Mouse (Mus musculus) forebrain, embryonic 13.5 days (tissue): ENCODE measurements around the gene Fcho1. TPM values are rescaled to one million over a fixed set of nuclear protein-coding genes. Genes with fewer than 3 reads are reported as not detected.
"Not testable (repeated sequence)": the region's sequence is repeated elsewhere in the genome, so short reads cannot be mapped to it uniquely, and the experiment has no call there.

ENCODE experiments used
- ATAC-seq: fragments of 200-750 bp; cut with Nextera tagmentation; 2 replicates; pipeline ENCODE4 v1.8.0; 2017
- H3K27ac ChIP-seq: fragments of 300-500 bp; sonication (generic); 2 replicates; pipeline ENCODE4 v1.5.1; 2015; ENCODE audit warnings: inconsistent platforms, mild to moderate bottlenecking, moderate library complexity
- H3K27me3 ChIP-seq: fragments of 300-500 bp; sonication (generic); 2 replicates; pipeline ENCODE4 v1.6.1; 2015; ENCODE audit warnings: mild to moderate bottlenecking, inconsistent platforms
- H3K36me3 ChIP-seq: fragments of 300-500 bp; sonication (generic); 2 replicates; pipeline ENCODE4 v1.6.1; 2015; ENCODE audit warnings: mild to moderate bottlenecking, inconsistent platforms; ENCODE audit not compliant: poor library complexity, severe bottlenecking
- H3K4me1 ChIP-seq: fragments of 300-500 bp; sonication (generic); 2 replicates; pipeline ENCODE4 v1.6.1; 2015; ENCODE audit warnings: inconsistent platforms
- H3K4me2 ChIP-seq: fragments of 300-500 bp; sonication (generic); 2 replicates; pipeline ENCODE4 v1.6.1; 2015; ENCODE audit warnings: inconsistent platforms, mild to moderate bottlenecking, moderate library complexity
- H3K4me3 ChIP-seq: fragments of 300-500 bp; sonication (generic); 2 replicates; pipeline ENCODE4 v1.5.1; 2015; ENCODE audit warnings: mild to moderate bottlenecking, inconsistent platforms
- H3K9ac ChIP-seq: fragments of 300-500 bp; sonication (generic); 2 replicates; pipeline ENCODE4 v1.6.1; 2015; ENCODE audit warnings: mild to moderate bottlenecking, inconsistent platforms
- H3K9me3 ChIP-seq: fragments of 300-500 bp; sonication (generic); replicated peaks from 2 replicates; pipeline ENCODE4 v1.6.1; 2016; ENCODE audit warnings: inconsistent platforms
- WGBS: fragments of 180-500 bp; shearing (Covaris S2); methylation state at CpG from one replicate; pipeline ENCODE4 v1.1.7; 2015; 5-methylcytosine and 5-hydroxymethylcytosine counted together
- polyA plus RNA-seq: library from polyadenylated mRNA; unstranded; fragments of >200 nt; fragmentation: Nextera tagmentation; extraction: Ambion mirVana; gene quantifications from 2 replicates; pipeline ENCODE4 v1.2.1, GENCODE M21; 2015

Gene Fcho1
- polyA plus RNA-seq, 1 experiment from 2014 or later = 39.6 TPM

DNA sequence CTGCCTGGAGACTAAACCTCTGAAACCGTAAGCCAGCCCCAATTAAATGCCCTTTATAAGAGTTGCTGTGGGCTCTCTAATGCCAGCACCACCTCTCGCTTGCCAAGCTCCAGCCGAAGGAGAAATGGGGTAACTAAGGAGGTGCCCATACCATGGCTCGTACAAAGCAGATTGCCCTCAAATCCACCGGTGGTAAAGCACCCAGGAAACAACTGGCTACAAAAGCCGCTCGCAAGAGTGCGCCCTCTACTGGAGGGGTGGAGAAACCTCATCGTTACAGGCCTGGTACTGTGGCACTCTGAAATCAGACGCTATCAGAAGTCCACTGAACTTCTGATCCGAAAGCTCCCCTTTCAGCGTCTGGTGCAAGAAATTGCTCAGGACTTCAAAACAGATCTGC is 30.1 kb downstream of the Fcho1 start:
- H3K36me3 ChIP-seq, H3K9me3 ChIP-seq, ATAC-seq, H3K27ac ChIP-seq, H3K4me2 ChIP-seq, H3K9ac ChIP-seq, H3K4me3 ChIP-seq: not testable (repeated sequence)
- Histone ChIP-seq H3K27me3 (peaks cover 91% of the 10 kb centered on the region), H3K4me1 (peaks cover 14% of the 10 kb centered on the region)
- WGBS = 64% methylated on average over 12 of the region's 12 CpGs

GRCm38 (mm10) chr8:71693166-71694041 is 32.1 kb downstream of the Fcho1 start:
- Histone ChIP-seq H3K4me2 (peak overlapping the region; percentile 27), H3K9me3 (no peaks in the 10 kb centered on the region), H3K4me1 (peaks cover 12% of the 10 kb centered on the region), H3K9ac (no peak overlapping the region), H3K4me3 (0 out of 2 replicates have a peak overlapping the region, but pooled peaks have one; percentile 11), H3K27me3 (peaks cover 91% of the 10 kb centered on the region), H3K27ac (no peak overlapping the region), H3K36me3 (no peaks in the 10 kb centered on the region)
- WGBS = 9% methylated on average over 68 of the region's 68 CpGs
- peak; percentile 59; the same call in 1 of the 2 replicates for ATAC-seq

GRCm38 (mm10) chr8:71692509-71692908 is 33.0 kb downstream of the Fcho1 start:
- no peaks in the 10 kb centered on the region for H3K36me3 ChIP-seq
- no peak overlapping the region for H3K9ac ChIP-seq
- peaks cover 12% of the 10 kb centered on the region for H3K4me1 ChIP-seq
- peaks cover 96% of the 10 kb centered on the region for H3K27me3 ChIP-seq
- no peak overlapping the region for H3K27ac ChIP-seq
- 2% methylated on average over 30 of the region's 30 CpGs for WGBS
- H3K4me2 ChIP-seq = 0 out of 2 replicates have a peak overlapping the region, but pooled peaks have one; percentile 16
- H3K4me3 ChIP-seq = peak overlapping the region; percentile 10; the same call in 1 of the 2 replicates
- no peaks in the 10 kb centered on the region for H3K9me3 ChIP-seq
- peak; percentile 26 for ATAC-seq

GRCm38 (mm10) chr8:71689028-71689427 is 36.5 kb downstream of the Fcho1 start, which contains the start of gene Insl3:
Gene Insl3, plus strand, starts transcription at chr8:71689214.
- Histone ChIP-seq H3K9ac (no peak within 1 kb of the TSS), H3K27me3 (peaks cover 100% of the 10 kb centered on the region), H3K4me2 (no peak within 1 kb of the TSS), H3K4me3 (no peak within 1 kb of the TSS), H3K27ac (no peak within 1 kb of the TSS), H3K36me3 (no peaks in the 10 kb centered on the region), H3K4me1 (peaks cover 26% of the 10 kb centered on the region), H3K9me3 (no peaks in the 10 kb centered on the region)
- 3% methylated on average over 33 of the region's 33 CpGs for WGBS
- ATAC-seq = no peak

DNA sequence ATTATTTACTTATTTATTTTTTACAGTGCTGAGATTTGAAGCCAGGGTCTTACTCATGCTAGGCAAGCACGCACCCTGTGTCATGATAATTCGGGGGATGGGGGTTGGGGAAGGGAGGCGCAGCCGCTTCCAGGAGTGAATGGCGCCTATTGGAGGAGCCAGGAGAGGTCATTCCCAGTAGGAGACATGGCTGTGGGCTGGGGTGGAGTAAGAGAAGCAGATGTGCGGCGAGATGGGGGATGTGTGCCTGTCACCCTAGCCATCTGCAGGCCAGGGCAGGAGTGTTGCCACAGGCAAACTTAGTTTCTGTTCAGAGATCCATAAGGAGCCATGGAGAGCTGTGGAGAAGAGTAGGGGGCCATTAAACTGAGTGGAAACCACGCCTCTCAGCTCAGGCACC is 37.9 kb downstream of the Fcho1 start:
- no peaks in the 10 kb centered on the region for H3K36me3 ChIP-seq
- no peak overlapping the region for H3K27ac ChIP-seq
- no peak overlapping the region for H3K4me2 ChIP-seq
- no peak for ATAC-seq
- under 1% methylated on average over 8 of the region's 8 CpGs for WGBS
- H3K9me3 ChIP-seq = no peaks in the 10 kb centered on the region
- H3K4me3 ChIP-seq = no peak overlapping the region
- no peak overlapping the region for H3K9ac ChIP-seq
- peaks cover 17% of the 10 kb centered on the region for H3K4me1 ChIP-seq
- H3K27me3 ChIP-seq = peaks cover 100% of the 10 kb centered on the region

- H3K36me3 ChIP-seq = no peaks in the 10 kb centered on the region
- H3K4me1 ChIP-seq = peaks cover 14% of the 10 kb centered on the region
- 0 out of 2 replicates have a peak overlapping the region, but pooled peaks have one; percentile 45 for H3K9ac ChIP-seq
- peak overlapping the region; percentile 33 for H3K4me3 ChIP-seq
- peaks cover 100% of the 10 kb centered on the region for H3K27me3 ChIP-seq
- peak; percentile 62 for ATAC-seq
- H3K9me3 ChIP-seq = no peaks in the 10 kb centered on the region
- peak overlapping the region; percentile 56 for H3K4me2 ChIP-seq
- H3K27ac ChIP-seq = no peak overlapping the region
- WGBS = under 1% methylated on average over 23 of the region's 23 CpGs
Measured at GRCm38 (mm10) chr8:71686143-71686734, 39.3 kb downstream of the Fcho1 start.

DNA sequence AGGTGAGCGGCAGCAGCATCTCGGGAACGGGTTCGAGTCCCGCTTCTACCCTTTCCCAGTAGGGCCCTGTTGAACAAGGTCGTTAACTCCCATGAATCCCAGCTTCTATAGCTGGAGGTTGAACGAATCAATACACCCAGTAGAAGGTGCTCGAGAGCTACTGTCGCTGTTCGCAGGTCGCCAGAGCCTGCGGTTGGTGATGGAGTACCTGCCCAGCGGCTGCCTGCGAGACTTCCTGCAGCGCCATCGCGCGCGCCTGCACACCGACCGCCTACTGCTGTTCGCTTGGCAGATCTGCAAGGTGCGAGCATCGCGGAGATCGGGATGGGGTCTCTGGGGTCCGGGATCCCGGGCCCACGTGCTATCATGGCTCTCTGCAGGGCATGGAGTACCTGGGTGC is 39.9 kb downstream of the Fcho1 start:
- under 1% methylated on average over 28 of the region's 29 CpGs for WGBS
- Histone ChIP-seq H3K9me3 (no peaks in the 10 kb centered on the region), H3K4me1 (peaks cover 14% of the 10 kb centered on the region), H3K36me3 (no peaks in the 10 kb centered on the region), H3K27ac (no peak overlapping the region), H3K4me2 (peak overlapping the region; percentile 56), H3K4me3 (peak overlapping the region; percentile 33), H3K9ac (peak overlapping the region; percentile 45), H3K27me3 (peaks cover 100% of the 10 kb centered on the region)
- peak; percentile 41 for ATAC-seq

- Histone ChIP-seq H3K27me3 (peaks cover 100% of the 10 kb centered on the region), H3K9me3 (no peaks in the 10 kb centered on the region), H3K4me2 (no peak overlapping the region), H3K27ac (no peak overlapping the region), H3K9ac (no peak overlapping the region), H3K4me1 (peaks cover 14% of the 10 kb centered on the region), H3K36me3 (no peaks in the 10 kb centered on the region), H3K4me3 (no peak overlapping the region)
- no peak for ATAC-seq
- WGBS = 11% methylated on average over 10 of the region's 10 CpGs
Measured at GRCm38 (mm10) chr8:71684701-71685100, 40.8 kb downstream of the Fcho1 start.

- H3K4me1 ChIP-seq = peaks cover 14% of the 10 kb centered on the region
- H3K4me2 ChIP-seq = no peak overlapping the region
- H3K9ac ChIP-seq = no peak overlapping the region
- no peak overlapping the region for H3K4me3 ChIP-seq
- no peaks in the 10 kb centered on the region for H3K36me3 ChIP-seq
- H3K27me3 ChIP-seq = peaks cover 100% of the 10 kb centered on the region
- no peak overlapping the region for H3K27ac ChIP-seq
- no peak for ATAC-seq
- H3K9me3 ChIP-seq = no peaks in the 10 kb centered on the region
- WGBS = 56% methylated on average over 12 of the region's 12 CpGs
Measured at GRCm38 (mm10) chr8:71682832-71683231, 42.7 kb downstream of the Fcho1 start.

DNA sequence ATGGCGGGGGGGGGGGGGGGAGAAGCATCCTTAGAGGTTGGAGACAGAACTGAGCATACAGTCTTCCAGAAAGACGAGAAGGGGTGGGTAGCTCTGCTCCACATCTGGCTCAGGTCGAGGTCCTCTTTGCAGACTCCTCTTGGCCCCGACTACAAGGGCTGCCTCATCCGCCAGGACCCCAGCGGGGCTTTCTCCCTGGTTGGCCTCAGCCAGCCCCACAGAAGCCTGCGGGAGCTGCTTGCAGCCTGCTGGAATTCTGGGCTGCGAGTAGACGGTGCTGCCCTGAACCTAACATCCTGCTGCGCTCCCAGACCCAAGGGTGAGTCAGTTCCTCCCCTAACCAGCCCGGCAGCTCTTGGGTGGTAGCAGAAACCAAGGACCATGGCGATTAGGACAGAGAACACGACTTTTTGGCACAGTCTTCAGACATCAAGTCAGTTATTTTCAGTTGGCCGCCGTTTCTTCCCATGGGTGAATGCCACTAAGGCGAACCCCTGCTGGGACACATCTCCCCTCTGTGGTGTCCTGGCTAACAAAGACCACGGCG is 44.1 kb downstream of the Fcho1 start:
- Histone ChIP-seq H3K36me3 (no peaks in the 10 kb centered on the region), H3K4me2 (no peak overlapping the region), H3K27ac (no peak overlapping the region), H3K4me1 (peaks cover 9% of the 10 kb centered on the region), H3K4me3 (no peak overlapping the region), H3K27me3 (peaks cover 99% of the 10 kb centered on the region), H3K9me3 (no peaks in the 10 kb centered on the region), H3K9ac (no peak overlapping the region)
- no peak for ATAC-seq
- WGBS = 4% methylated on average over 17 of the region's 18 CpGs

GRCm38 (mm10) chr8:71680471-71680870 is 45.0 kb downstream of the Fcho1 start:
- 0 out of 2 replicates have a peak overlapping the region, but pooled peaks have one; percentile 4 for H3K4me2 ChIP-seq
- H3K27me3 ChIP-seq = peaks cover 95% of the 10 kb centered on the region
- H3K4me1 ChIP-seq = 0 out of 2 replicates have a peak, but pooled peaks cover 8% of the 10 kb centered on the region
- no peak overlapping the region for H3K9ac ChIP-seq
- H3K27ac ChIP-seq = no peak overlapping the region
- 4% methylated on average over 21 of the region's 21 CpGs for WGBS
- H3K4me3 ChIP-seq = no peak overlapping the region
- no peaks in the 10 kb centered on the region for H3K36me3 ChIP-seq
- ATAC-seq = no peak
- H3K9me3 ChIP-seq = no peaks in the 10 kb centered on the region
